Mouse (Mus musculus) hindbrain, embryonic 15.5 days (tissue): ENCODE measurements at regions not wholly inside any gene's neighbourhood (a gene's known extent, or its start where the extent isn't known, plus 50 kb on each side); places are given as distances from the start of the nearest gene placed in this dataset.

ENCODE experiments used
- ATAC-seq: fragments of 200-750 bp; cut with Nextera tagmentation; 2 replicates; pipeline ENCODE4 v1.8.0; 2017; ENCODE audit warnings: low read depth, moderate number of reproducible peaks, moderate TSS enrichment; ENCODE audit not compliant: low FRiP score
- H3K27ac ChIP-seq: fragments of 300-500 bp; sonication (generic); replicated peaks from 2 replicates; pipeline ENCODE4 v1.5.1; 2015; ENCODE audit warnings: mild to moderate bottlenecking, inconsistent platforms
- H3K27me3 ChIP-seq: fragments of 300-500 bp; sonication (generic); 2 replicates; pipeline ENCODE4 v1.6.1; 2015; ENCODE audit warnings: control low read depth, inconsistent platforms
- H3K36me3 ChIP-seq: fragments of 300-500 bp; sonication (generic); 2 replicates; pipeline ENCODE4 v1.6.1; 2015; ENCODE audit warnings: control low read depth, inconsistent platforms
- H3K4me1 ChIP-seq: fragments of 300-500 bp; sonication (generic); replicated peaks from 2 replicates; pipeline ENCODE4 v1.6.1; 2015; ENCODE audit warnings: control low read depth, inconsistent platforms
- H3K4me2 ChIP-seq: fragments of 300-500 bp; sonication (generic); 2 replicates; pipeline ENCODE4 v1.6.1; 2015; ENCODE audit warnings: moderate library complexity, mild to moderate bottlenecking, inconsistent platforms
- H3K4me3 ChIP-seq: fragments of 300-500 bp; sonication (generic); 2 replicates; pipeline ENCODE4 v1.5.1; 2015; ENCODE audit warnings: mild to moderate bottlenecking, inconsistent platforms
- H3K9ac ChIP-seq: fragments of 300-500 bp; sonication (generic); 2 replicates; pipeline ENCODE4 v1.6.1; 2015; ENCODE audit warnings: inconsistent platforms
- H3K9me3 ChIP-seq: fragments of 300-500 bp; sonication (generic); 2 replicates; pipeline ENCODE4 v1.6.1; 2016; ENCODE audit warnings: control low read depth, inconsistent platforms
- WGBS: fragments of 180-500 bp; shearing (Covaris S2); methylation state at CpG from one replicate; pipeline ENCODE4 v1.1.7; 2015; 5-methylcytosine and 5-hydroxymethylcytosine counted together

DNA sequence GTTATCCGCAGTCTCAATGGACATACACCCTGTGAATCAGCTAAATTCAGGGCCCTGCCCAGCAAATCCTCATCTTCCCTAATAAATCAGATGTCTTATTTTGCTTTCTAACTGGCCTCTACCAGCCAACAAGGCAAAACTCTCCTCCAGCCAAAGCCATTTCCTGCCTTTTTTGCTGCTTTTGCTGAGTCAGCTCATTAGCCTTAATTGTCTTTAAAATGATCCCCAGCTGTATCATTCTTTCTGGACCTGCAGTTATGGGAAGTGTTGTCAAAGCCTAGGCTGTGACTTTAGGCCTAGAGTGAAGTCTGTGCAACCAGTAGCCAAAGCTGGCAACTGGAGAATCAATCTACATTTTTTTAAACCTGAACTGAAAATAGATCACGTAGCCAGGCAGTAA lies 81.4 kb downstream of the Mtpn start:
- Histone ChIP-seq H3K4me3 (no peak overlapping the region), H3K27me3 (no peaks in the 10 kb centered on the region), H3K4me1 (no peaks in the 10 kb centered on the region), H3K36me3 (no peaks in the 10 kb centered on the region), H3K9me3 (no peaks in the 10 kb centered on the region), H3K4me2 (no peak overlapping the region), H3K9ac (no peak overlapping the region), H3K27ac (no peak overlapping the region)
- ATAC-seq = no peak
- 91% methylated on average over 2 of the region's 2 CpGs for WGBS

DNA sequence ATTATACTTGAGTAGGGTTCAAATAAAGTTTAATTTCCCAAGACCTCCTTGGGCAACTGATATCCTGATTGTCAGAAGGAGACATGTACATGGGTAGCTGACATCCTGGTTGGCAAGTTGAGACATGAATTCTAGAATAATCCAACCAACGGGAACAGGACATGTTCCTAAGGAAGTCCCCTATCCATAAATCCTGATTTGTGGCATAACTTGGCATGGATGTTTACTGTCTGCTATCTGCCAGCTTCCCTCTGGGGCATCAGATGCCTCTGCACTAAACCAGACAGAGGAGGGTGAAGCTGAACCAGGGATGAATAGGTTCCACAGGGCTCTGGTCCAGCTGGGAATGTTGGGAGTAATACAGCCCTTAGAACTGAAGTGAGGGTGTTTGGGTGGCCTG lies 94.7 kb downstream of the Mtpn start:
- Histone ChIP-seq H3K27me3 (no peaks in the 10 kb centered on the region), H3K9ac (no peak overlapping the region), H3K4me1 (no peaks in the 10 kb centered on the region), H3K4me2 (no peak overlapping the region), H3K36me3 (no peaks in the 10 kb centered on the region), H3K27ac (no peak overlapping the region), H3K4me3 (no peak overlapping the region), H3K9me3 (no peaks in the 10 kb centered on the region)
- ATAC-seq = no peak
- WGBS = 92% methylated on average over 1 of the region's 1 CpGs

DNA sequence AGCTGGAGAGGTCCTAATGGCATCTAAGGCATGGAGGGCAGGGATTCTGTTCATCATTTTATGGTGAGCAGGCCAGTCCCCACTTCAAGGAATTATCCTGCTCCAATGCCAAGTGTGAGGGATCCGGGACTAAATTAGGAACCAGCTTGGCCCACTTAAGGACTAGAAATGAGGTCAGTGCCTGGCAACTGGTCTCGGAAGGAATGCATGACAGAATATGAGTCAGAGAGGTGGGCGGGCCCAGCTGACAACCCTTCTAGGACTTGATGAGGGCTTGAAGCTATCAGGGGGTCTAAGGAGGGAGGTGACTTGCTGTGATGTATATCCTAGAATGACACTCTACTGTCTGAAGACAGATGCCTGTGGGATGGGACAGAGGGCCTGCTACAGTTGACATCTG lies 100.4 kb upstream of the Fam180a start:
- H3K4me3 ChIP-seq = no peak overlapping the region
- H3K9me3 ChIP-seq = no peaks in the 10 kb centered on the region
- no peak overlapping the region for H3K9ac ChIP-seq
- H3K27me3 ChIP-seq = no peaks in the 10 kb centered on the region
- H3K4me2 ChIP-seq = no peak overlapping the region
- no peak overlapping the region for H3K27ac ChIP-seq
- no peaks in the 10 kb centered on the region for H3K36me3 ChIP-seq
- ATAC-seq = no peak
- no peaks in the 10 kb centered on the region for H3K4me1 ChIP-seq
- 73% methylated on average over 3 of the region's 3 CpGs for WGBS

DNA sequence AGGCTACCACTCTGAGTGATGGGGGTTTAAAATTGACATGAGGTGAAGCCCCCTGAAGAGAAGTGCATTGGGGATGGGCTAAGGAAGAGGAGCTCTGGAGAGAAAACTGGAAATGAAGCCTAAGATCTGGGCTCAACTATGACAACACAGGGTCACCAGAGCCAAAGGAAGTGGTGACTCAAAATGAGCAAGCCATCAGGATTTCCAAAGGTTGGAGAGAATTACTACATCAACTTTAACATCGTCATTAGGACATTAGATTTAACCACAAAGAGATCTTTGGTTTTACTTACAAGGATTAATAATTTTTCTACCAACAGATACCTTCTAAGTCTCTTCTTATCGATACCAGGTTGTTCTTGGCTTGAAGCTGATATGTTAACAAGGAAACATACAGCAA lies 98.6 kb upstream of the Fam180a start:
- H3K4me2 ChIP-seq = no peak overlapping the region
- no peak overlapping the region for H3K27ac ChIP-seq
- H3K4me3 ChIP-seq = no peak overlapping the region
- no peak overlapping the region for H3K9ac ChIP-seq
- WGBS = 90% methylated on average over 2 of the region's 2 CpGs
- ATAC-seq = no peak
- H3K36me3 ChIP-seq = no peaks in the 10 kb centered on the region
- no peaks in the 10 kb centered on the region for H3K27me3 ChIP-seq
- H3K4me1 ChIP-seq = no peaks in the 10 kb centered on the region
- H3K9me3 ChIP-seq = no peaks in the 10 kb centered on the region

DNA sequence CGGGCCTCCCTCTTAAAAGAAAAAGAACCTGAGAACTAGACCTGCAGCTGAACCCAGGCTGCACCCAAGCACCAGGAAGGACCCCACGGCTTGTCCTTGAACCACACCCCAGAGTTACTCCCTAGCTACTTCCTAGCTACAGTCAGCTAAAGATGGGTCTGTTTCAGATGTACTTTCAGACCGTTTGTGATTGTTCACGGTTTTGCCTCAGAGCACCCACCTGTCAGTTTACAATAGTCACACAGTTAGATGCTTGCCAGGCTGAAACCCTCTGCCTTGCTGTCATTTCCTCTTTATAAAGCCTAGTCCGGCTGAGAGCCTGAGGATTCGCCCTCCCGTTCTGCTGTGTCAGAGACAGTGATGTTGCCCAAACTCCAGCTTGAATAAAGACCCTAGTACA lies 95.0 kb upstream of the Fam180a start:
- no peaks in the 10 kb centered on the region for H3K36me3 ChIP-seq
- no peak overlapping the region for H3K9ac ChIP-seq
- H3K4me1 ChIP-seq = no peaks in the 10 kb centered on the region
- no peak overlapping the region for H3K4me2 ChIP-seq
- no peaks in the 10 kb centered on the region for H3K9me3 ChIP-seq
- no peak overlapping the region for H3K27ac ChIP-seq
- no peak overlapping the region for H3K4me3 ChIP-seq
- no peaks in the 10 kb centered on the region for H3K27me3 ChIP-seq
- 89% methylated on average over 7 of the region's 7 CpGs for WGBS
- no peak for ATAC-seq

DNA sequence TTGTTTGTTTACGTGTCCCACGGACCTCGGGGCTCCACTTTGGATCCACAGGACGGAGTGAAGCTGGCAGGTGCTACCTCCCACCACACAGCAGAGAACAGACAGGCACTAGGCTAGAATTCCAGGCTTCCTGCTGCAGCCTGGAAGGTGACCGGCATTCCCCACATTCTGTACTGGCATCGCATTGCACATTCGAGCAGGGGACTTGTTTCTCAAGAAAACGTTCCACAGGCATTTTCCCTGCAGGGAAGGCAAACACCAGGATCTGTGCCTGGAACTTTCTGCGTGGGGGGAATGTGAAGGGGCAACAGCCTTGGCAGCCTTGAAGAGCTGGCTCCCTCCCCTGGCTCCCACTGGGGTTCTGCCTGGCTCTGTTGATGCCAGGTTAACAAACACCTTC lies 79.1 kb upstream of the Fam180a start:
- H3K9me3 ChIP-seq = no peaks in the 10 kb centered on the region
- H3K4me1 ChIP-seq = no peaks in the 10 kb centered on the region
- H3K4me3 ChIP-seq = no peak overlapping the region
- H3K27ac ChIP-seq = no peak overlapping the region
- 72% methylated on average over 9 of the region's 9 CpGs for WGBS
- H3K4me2 ChIP-seq = no peak overlapping the region
- no peak overlapping the region for H3K9ac ChIP-seq
- no peak for ATAC-seq
- no peaks in the 10 kb centered on the region for H3K36me3 ChIP-seq
- H3K27me3 ChIP-seq = no peaks in the 10 kb centered on the region

DNA sequence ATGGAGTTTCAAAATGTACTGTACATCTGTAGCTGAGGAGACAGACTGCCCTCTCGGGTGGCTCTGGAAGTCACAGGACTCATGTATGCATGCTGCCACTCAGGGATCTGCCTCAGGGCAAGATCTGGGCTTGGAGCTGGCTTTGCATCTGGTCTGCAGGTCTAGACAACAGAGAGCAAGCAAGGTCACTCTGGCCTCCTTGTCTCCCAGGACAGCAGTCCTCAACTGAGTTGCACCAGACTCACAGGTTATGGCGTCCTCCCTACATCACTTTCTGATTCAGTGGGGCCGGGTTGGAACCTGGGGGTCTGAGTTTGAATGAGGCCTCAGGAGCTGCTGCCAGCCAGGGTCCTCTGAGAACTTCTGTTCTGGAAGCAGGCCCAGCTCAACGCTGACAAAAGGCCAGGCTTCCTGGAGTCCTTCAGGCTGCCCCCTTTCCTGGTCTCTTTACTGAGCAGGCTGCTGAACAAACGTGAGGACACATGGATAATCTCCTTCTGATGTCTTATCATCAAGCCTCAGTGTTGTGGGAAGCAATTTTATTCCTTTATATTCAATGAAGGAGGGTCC lies 77.5 kb upstream of the Fam180a start:
- H3K9ac ChIP-seq = no peak overlapping the region
- no peaks in the 10 kb centered on the region for H3K9me3 ChIP-seq
- no peak overlapping the region for H3K27ac ChIP-seq
- no peak overlapping the region for H3K4me3 ChIP-seq
- no peaks in the 10 kb centered on the region for H3K4me1 ChIP-seq
- H3K4me2 ChIP-seq = no peak overlapping the region
- H3K27me3 ChIP-seq = no peaks in the 10 kb centered on the region
- ATAC-seq = no peak
- WGBS = 74% methylated on average over 5 of the region's 5 CpGs
- H3K36me3 ChIP-seq = no peaks in the 10 kb centered on the region

DNA sequence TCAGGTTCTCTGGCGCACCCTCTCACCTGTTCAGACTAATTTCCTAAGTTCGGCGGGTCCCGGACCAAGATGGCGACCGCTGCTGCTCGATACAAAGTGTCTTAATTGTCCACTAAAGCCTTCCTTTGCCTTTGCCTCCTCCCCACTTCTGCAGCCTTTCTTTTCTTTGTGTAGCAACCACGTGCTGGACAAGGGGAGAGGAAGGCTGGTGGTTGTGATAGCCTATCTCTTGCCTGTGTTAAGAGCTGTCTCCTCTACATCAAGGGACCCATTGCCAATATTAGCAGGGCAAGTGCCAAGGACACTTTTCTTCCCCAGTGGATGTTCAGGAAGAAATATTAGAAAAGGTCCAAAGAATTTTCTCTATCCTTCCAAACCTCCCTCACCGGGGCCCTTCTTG lies 69.8 kb upstream of the Fam180a start:
- Histone ChIP-seq H3K36me3 (no peaks in the 10 kb centered on the region), H3K27me3 (no peaks in the 10 kb centered on the region), H3K4me3 (no peak overlapping the region), H3K4me1 (no peaks in the 10 kb centered on the region), H3K4me2 (no peak overlapping the region), H3K27ac (no peak overlapping the region), H3K9me3 (no peaks in the 10 kb centered on the region), H3K9ac (no peak overlapping the region)
- WGBS = 99% methylated on average over 7 of the region's 9 CpGs
- no peak for ATAC-seq

DNA sequence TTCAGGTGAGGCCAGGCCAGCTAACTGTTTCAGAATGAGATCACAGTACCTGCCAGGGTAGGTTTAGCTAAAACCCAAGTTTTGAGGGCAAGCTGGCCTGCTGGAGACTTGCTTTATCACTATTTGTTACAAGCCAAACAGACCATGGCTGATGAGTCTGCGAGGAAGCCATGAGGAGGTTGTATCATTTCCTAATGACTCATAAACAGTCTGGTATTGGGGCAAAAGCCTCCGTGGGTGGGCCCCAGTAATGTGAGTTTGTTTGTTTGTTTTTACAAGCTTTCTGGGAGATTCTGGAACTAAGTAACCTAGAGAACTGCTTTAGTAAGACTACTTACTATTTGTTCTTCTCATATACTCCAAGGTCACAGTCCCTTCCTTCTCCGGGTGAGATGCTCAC lies 62.9 kb upstream of the Fam180a start:
- Histone ChIP-seq H3K4me3 (no peak overlapping the region), H3K36me3 (no peaks in the 10 kb centered on the region), H3K9ac (no peak overlapping the region), H3K27ac (no peak overlapping the region), H3K4me1 (no peaks in the 10 kb centered on the region), H3K9me3 (no peaks in the 10 kb centered on the region), H3K4me2 (no peak overlapping the region), H3K27me3 (no peaks in the 10 kb centered on the region)
- WGBS = 80% methylated on average over 3 of the region's 3 CpGs
- ATAC-seq = no peak

DNA sequence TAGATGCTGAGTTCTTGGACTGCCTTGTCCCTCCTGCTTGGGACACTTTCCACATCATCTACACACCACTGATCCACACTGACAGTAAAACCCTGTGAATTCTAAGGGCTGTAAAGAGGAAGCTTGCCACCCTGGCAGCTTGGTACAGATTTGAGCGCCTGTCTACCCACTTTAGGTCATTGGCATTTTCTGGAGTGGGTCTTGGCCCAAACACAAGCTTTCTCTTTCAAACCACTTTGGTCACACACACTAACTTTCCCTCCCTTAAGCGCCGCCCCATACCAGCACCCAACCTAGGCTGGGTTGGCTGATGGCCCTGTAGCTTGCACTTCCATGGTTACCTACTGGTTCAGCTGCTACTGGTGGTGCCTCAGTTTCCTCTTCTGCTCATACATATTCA lies 55.6 kb upstream of the Fam180a start:
- 78% methylated on average over 3 of the region's 3 CpGs for WGBS
- Histone ChIP-seq H3K4me3 (no peak overlapping the region), H3K4me2 (no peak overlapping the region), H3K9ac (no peak overlapping the region), H3K4me1 (peaks cover 11% of the 10 kb centered on the region), H3K9me3 (no peaks in the 10 kb centered on the region), H3K27me3 (no peaks in the 10 kb centered on the region), H3K36me3 (no peaks in the 10 kb centered on the region), H3K27ac (no peak overlapping the region)
- ATAC-seq = no peak

DNA sequence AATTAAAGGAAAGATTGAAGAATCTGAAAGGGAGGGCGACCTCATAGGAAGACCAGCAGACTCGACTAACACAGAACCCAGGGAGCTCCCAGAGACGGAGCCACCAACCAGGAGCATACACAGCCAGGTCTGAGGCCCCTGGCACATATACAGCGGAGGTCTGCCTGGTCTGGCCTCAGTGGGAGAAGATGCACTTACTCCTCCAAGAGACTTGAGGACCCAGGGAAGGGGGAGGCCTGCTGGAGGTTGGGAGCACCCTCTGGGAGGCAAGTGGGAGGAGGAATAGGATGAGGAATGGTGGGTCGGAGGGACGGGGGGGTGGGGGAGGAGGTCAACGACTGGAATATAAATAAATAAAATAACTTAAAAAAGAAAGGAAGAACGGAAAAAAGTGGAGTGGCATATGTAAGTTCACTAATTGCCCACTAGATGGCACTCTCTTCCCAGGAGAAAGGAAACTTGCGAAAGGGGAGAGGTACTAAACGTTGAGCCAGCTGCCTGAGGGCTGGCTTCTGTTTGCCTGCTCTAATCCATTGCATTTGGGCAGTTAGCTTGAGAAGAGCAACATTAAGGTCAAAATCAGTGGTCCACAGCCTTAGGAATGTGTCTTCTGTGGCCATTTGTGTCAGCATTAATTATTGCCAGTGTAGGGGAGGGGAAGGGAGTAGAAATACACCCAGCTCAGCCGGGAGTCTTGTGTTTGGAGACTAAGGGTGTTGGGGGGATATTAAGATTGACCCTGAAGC lies 55.0 kb upstream of the Fam180a start:
- H3K4me2 ChIP-seq = peak overlapping the region; percentile 42
- H3K4me1 ChIP-seq = peaks cover 11% of the 10 kb centered on the region
- H3K27ac ChIP-seq = no peak overlapping the region
- no peak overlapping the region for H3K9ac ChIP-seq
- 17% methylated on average over 11 of the region's 11 CpGs for WGBS
- H3K9me3 ChIP-seq = no peaks in the 10 kb centered on the region
- peak; percentile 82 for ATAC-seq
- H3K4me3 ChIP-seq = 0 out of 2 replicates have a peak overlapping the region, but pooled peaks have one; percentile 16
- no peaks in the 10 kb centered on the region for H3K36me3 ChIP-seq
- H3K27me3 ChIP-seq = no peaks in the 10 kb centered on the region

DNA sequence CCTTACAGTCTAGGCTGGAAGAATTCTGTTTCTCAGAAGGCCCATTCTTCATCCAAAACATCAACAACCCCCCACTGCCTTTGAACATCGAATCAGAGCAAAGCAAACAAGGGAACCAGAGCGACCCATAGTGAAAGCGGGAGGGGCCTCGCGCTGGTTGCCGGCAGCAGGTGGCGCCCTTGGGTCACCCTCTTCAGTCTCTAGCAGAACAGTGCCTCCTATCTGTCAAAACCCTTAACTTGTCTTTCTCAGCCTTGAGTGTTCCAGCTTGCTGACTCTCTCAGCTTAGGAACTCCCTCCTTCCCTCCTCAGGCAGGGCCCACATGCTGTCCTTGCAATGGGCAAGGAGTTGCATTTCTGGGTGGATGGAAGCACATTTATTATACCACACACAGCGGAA lies 53.9 kb upstream of the Fam180a start:
- Histone ChIP-seq H3K27ac (no peak overlapping the region), H3K27me3 (no peaks in the 10 kb centered on the region), H3K9me3 (no peaks in the 10 kb centered on the region), H3K4me1 (peaks cover 11% of the 10 kb centered on the region), H3K4me2 (peak overlapping the region; percentile 35), H3K9ac (no peak overlapping the region), H3K4me3 (no peak overlapping the region), H3K36me3 (no peaks in the 10 kb centered on the region)
- no peak for ATAC-seq
- WGBS = 12% methylated on average over 8 of the region's 8 CpGs

DNA sequence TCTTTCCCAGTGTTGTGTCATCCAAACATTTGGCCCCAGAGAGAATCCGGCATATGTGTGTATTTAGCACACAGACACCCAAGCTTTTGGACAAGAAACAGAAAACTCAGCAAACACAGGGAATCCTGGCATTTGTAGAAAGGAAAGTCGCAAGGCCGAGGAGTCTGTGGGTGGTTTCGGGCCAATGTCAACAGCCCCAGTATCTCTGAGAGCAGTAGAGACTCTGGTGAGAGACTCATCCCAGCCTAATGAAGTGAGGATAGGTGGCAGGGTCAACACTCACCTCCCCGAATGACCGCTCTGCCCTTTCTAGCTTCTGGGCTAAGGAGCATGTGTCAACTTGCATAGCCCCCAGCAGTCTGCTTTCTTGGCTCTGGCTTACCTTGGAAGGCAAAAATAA lies 52.9 kb upstream of the Fam180a start:
- H3K4me2 ChIP-seq = no peak overlapping the region
- peaks cover 11% of the 10 kb centered on the region for H3K4me1 ChIP-seq
- H3K36me3 ChIP-seq = no peaks in the 10 kb centered on the region
- ATAC-seq = no peak
- H3K27ac ChIP-seq = no peak overlapping the region
- no peaks in the 10 kb centered on the region for H3K27me3 ChIP-seq
- no peak overlapping the region for H3K9ac ChIP-seq
- no peak overlapping the region for H3K4me3 ChIP-seq
- WGBS = 92% methylated on average over 6 of the region's 6 CpGs
- no peaks in the 10 kb centered on the region for H3K9me3 ChIP-seq
